Mouse (Mus musculus): ENCODE results near the gene Cntnap5b. TPM values are rescaled to one million over a fixed set of nuclear protein-coding genes. Genes with fewer than 3 reads are reported as not detected.

Gene Cntnap5b
- polyA plus RNA-seq (2014; fragmentation: Illumina TruSeq; extraction: RNeasy Lipid Tissue Mini Kit (QIAGEN cat#74804); ENCODE audit: low read depth, low replicate concordance) = not detected

GRCm38 (mm10) chr1:99772614-99773013, at the start of gene Cntnap5b:
TSS of gene Cntnap5b (plus strand) at chr1:99772765.

Data from kidney, adult 10 weeks (tissue).